Mouse (Mus musculus) megakaryocyte, adult 5-6 weeks (primary cell): ENCODE results near the gene Cgrrf1. TPM values are rescaled to one million over a fixed set of nuclear protein-coding genes. Genes with fewer than 3 reads are reported as not detected.

Source experiments
- ATAC-seq: 2 replicates; pipeline ENCODE4 v1.8.0; 2016; ENCODE audit warnings: mild to moderate bottlenecking, inconsistent platforms; ENCODE audit not compliant: poor library complexity, severe bottlenecking
- total RNA-seq, 2 experiments: library from RNA; stranded (forward) in 1 of 2; stranded (reverse) in 1 of 2; fragments of 153-499, 151-499 nt in 1 of 2; fragments of 221-1000, 200-1000 nt in 1 of 2; gene quantifications; 2 replicates each; pipeline versions ENCODE4 v1.2.3 to v1.2.4; 2015 to 2017

Gene Cgrrf1
- total RNA-seq, 2 experiments from 2014 or later, result 27.7 to 29.7 TPM

GRCm38 (mm10) chr14:46885429-46885755, 53.5 kb downstream of the Cgrrf1 start:
- ATAC-seq, result no peak

- no peak for ATAC-seq
Observed at GRCm38 (mm10) chr14:46885891-46886301, 54.0 kb downstream of the Cgrrf1 start.

GRCm38 (mm10) chr14:46889096-46889495, 57.2 kb downstream of the Cgrrf1 start:
- no peak for ATAC-seq

- no peak for ATAC-seq
Observed at GRCm38 (mm10) chr14:46893961-46894360, 62.0 kb downstream of the Cgrrf1 start.

GRCm38 (mm10) chr14:46897953-46898352, 66.0 kb downstream of the Cgrrf1 start:
- ATAC-seq, result no peak

- no peak for ATAC-seq
Observed at GRCm38 (mm10) chr14:46898626-46899025, 66.7 kb downstream of the Cgrrf1 start.

GRCm38 (mm10) chr14:46902498-46903087, 70.7 kb downstream of the Cgrrf1 start:
- no peak for ATAC-seq

Other genes starting within 250 kb of the Cgrrf1 start
- gene Cdkn3, start 71.6 kb upstream of the Cgrrf1 start, total RNA-seq (2015), result 87.6 and 98.3 TPM in 2 replicates
- 83.9 and 94.2 TPM in 2 replicates for gene Cdkn3, start 71.6 kb upstream of the Cgrrf1 start, total RNA-seq (2017)
- gene Cnih1, start 43.7 kb upstream of the Cgrrf1 start, total RNA-seq (2015), result 100 and 109 TPM in 2 replicates
- gene Cnih1, start 43.7 kb upstream of the Cgrrf1 start, total RNA-seq (2017), result 55.4 and 60.2 TPM in 2 replicates
- 76.1 and 87.3 TPM in 2 replicates for gene Gmfb, start 9.9 kb upstream of the Cgrrf1 start, total RNA-seq (2015)
- gene Gmfb, start 9.9 kb upstream of the Cgrrf1 start, total RNA-seq (2017), result 88.7 and 89.0 TPM in 2 replicates
- gene Samd4, start 50.7 kb downstream of the Cgrrf1 start, total RNA-seq (2015), result 0.23 TPM in 1 of 2 replicates, not detected in the other
- gene Samd4, start 50.7 kb downstream of the Cgrrf1 start, total RNA-seq (2017), result 0.08 TPM in 1 of 2 replicates, not detected in the other